Mouse (Mus musculus): Measurements from ENCODE around the gene Ccdc7b. TPM values are rescaled to one million over a fixed set of nuclear protein-coding genes. Genes with fewer than 3 reads are reported as not detected.

Gene Ccdc7b
- polyA plus RNA-seq (2015; fragmentation: Nextera tagmentation; extraction: Ambion mirVana), result not detected in 2 replicates

DNA sequence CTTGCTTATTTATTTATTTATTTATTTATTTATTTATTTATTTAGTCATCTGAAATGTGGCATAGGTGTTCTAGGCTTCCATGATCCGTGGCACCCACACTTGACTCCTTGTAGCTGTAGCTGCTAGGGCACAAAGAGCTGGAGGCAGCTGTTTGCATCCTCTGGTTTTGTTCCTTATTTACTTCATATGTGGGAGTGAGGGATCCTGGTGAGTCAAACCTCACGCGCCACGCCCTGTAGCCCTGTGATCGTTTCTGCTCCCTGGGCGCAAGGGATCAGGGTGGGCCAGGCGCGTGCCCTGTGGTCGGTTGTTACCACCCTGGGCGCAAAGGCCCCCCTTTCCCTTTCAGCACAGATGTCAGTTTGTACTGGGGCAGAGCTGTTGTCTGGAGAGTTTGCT lies at the start of gene Ccdc7b:
Gene Ccdc7b, plus strand, starts transcription at position 301 of the 400 bp plus-strand sequence.

GRCm38 (mm10) chr8:129065417-129065816 lies 1.5 kb upstream of the Ccdc7b start, which contains the start of gene Ccdc7a:
TSS of gene Ccdc7a (minus strand) at chr8:129065517.

DNA sequence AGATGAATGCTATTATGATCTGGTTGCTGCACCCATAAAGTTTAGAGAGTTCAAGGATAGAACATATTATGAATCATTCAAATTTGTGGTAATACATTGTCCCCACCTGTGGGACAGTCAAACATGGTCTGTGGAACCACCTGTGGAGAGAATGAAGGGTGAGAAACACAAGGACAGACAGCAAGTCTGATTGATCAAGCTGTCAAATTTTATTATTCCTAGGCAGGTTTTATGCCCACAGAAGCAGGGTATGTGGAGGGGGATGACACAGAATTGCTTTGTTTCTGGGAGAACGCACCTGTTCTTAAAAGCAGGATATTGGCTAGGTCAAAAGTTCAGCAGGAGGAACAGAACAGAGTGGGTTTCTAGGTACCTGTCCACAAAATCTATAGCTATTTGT lies 64.6 kb downstream of the Ccdc7b start, which contains the start of gene Gm10999:
Gene Gm10999, minus strand, starts transcription at position 101 of the 400 bp plus-strand sequence.

Other genes starting within 250 kb of the Ccdc7b start
- not detected in 2 replicates for gene Ccdc7a, start 1.6 kb upstream of the Ccdc7b start, polyA plus RNA-seq (2015; fragmentation: Nextera tagmentation; extraction: Ambion mirVana)
- not detected in 2 replicates for gene Gm10999, start 64.5 kb downstream of the Ccdc7b start, polyA plus RNA-seq (2015; fragmentation: Nextera tagmentation; extraction: Ambion mirVana)
- 18.9 and 20.3 TPM in 2 replicates for gene 2610044O15Rik8, start 167.3 kb downstream of the Ccdc7b start, polyA plus RNA-seq (2015; fragmentation: Nextera tagmentation; extraction: Ambion mirVana)